Mouse (Mus musculus) cerebellum, adult 2 months (tissue): ENCODE measurements around the gene Asf1b. TPM values are rescaled to one million over a fixed set of nuclear protein-coding genes. Genes with fewer than 3 reads are reported as not detected.

Experiments used
- DNase-seq, 2 experiments: peaks; one replicate each; pipeline ENCODE4 v3.0.0; 2021
- H3K27ac ChIP-seq: fragments of 200-500 bp; 2 replicates; pipeline ENCODE4 v1.5.1; 2012; ENCODE audit warnings: low read length, control low read depth, inconsistent platforms; ENCODE audit not compliant: insufficient read depth
- H3K27me3 ChIP-seq: fragments of 200-500 bp; 2 replicates; pipeline ENCODE4 v1.6.1; 2012; ENCODE audit warnings: inconsistent platforms, mild to moderate bottlenecking, low read length, moderate library complexity; ENCODE audit not compliant: control insufficient read depth, insufficient read depth
- H3K4me1 ChIP-seq: fragments of 200-500 bp; 2 replicates; pipeline ENCODE4 v1.6.1; 2011; ENCODE audit warnings: low read length; ENCODE audit not compliant: control insufficient read depth, insufficient read depth
- H3K4me3 ChIP-seq: fragments of 200-500 bp; replicated peaks from 2 replicates; pipeline ENCODE3; 2011; ENCODE audit warnings: mild to moderate bottlenecking, low read depth, low read length, control low read depth; ENCODE audit not compliant: insufficient read depth
- CTCF ChIP-seq: fragments of 200-500 bp; IDR thresholded peaks from 2 replicates; pipeline ENCODE4 v1.5.1; 2011; ENCODE audit warnings: low read depth, mild to moderate bottlenecking, control low read depth, low read length, moderate library complexity, borderline replicate concordance; ENCODE audit not compliant: insufficient read depth
- POLR2A ChIP-seq: fragments of 200-500 bp; IDR thresholded peaks from 2 replicates; pipeline ENCODE4 v1.6.1; 2011; ENCODE audit warnings: low read length, control low read depth, borderline replicate concordance; ENCODE audit not compliant: insufficient read depth
- WGBS: fragments of 180-500 bp; shearing (Covaris S2); methylation state at CpG from one replicate; pipeline ENCODE4 v1.1.7; 2018; 5-methylcytosine and 5-hydroxymethylcytosine counted together
- polyA plus RNA-seq: library from polyadenylated mRNA; depleted of rRNA; stranded (reverse); fragments of >200 nt; gene quantifications from 2 replicates; pipeline ENCODE4 v1.2.3, GENCODE M21; 2012; rRNA removed

Asf1b gene
- polyA plus RNA-seq: 2.0 and 2.5 TPM in 2 replicates

GRCm38 (mm10) chr8:83955106-83955957 lies at the start of gene Asf1b, which contains the start of gene Gm10644:
Asf1b (plus strand) TSS chr8:83955507.
Gm10644 (minus strand) TSS chr8:83955205.
- peak; percentile 98 to 100 for DNase-seq
- 1% methylated on average over 75 of the region's 75 CpGs for WGBS
- no peak within 1 kb of the TSS for H3K27ac ChIP-seq
- peak within 1 kb of the TSS; percentile 67 for H3K4me3 ChIP-seq
- no peaks in the 10 kb centered on the region for H3K27me3 ChIP-seq
- TF ChIP-seq CTCF (peak; percentile 82), POLR2A (no peak)
- H3K4me1 ChIP-seq: no peaks in the 10 kb centered on the region

- Histone ChIP-seq H3K4me3 (peak overlapping the region; percentile 8), H3K27me3 (no peaks in the 10 kb centered on the region), H3K27ac (0 out of 2 replicates have a peak overlapping the region, but pooled peaks have one; percentile 11), H3K4me1 (peaks cover 72% of the 10 kb centered on the region)
- TF ChIP-seq CTCF (no peak), POLR2A (no peak)
- no peak for DNase-seq
- 3% methylated on average over 6 of the region's 6 CpGs for WGBS
These were observed 46.7 kb upstream of the Asf1b start for GRCm38 (mm10) chr8:83908583-83908982.

GRCm38 (mm10) chr8:83909311-83909710 lies 46.0 kb upstream of the Asf1b start:
- Histone ChIP-seq H3K4me3 (no peak overlapping the region), H3K4me1 (peaks cover 72% of the 10 kb centered on the region), H3K27ac (no peak overlapping the region), H3K27me3 (no peaks in the 10 kb centered on the region)
- no peak for TF ChIP-seq CTCF
- DNase-seq: no peak
- WGBS: 27% methylated on average over 8 of the region's 8 CpGs

GRCm38 (mm10) chr8:83911809-83912731 lies 43.2 kb upstream of the Asf1b start:
- TF ChIP-seq POLR2A (no peak), CTCF (no peak)
- Histone ChIP-seq H3K4me1 (peaks cover 77% of the 10 kb centered on the region), H3K27ac (no peak overlapping the region), H3K27me3 (no peaks in the 10 kb centered on the region), H3K4me3 (no peak overlapping the region)
- WGBS: 39% methylated on average over 5 of the region's 5 CpGs
- DNase-seq: no peak

GRCm38 (mm10) chr8:83914232-83914631 lies 41.1 kb upstream of the Asf1b start:
- no peak for TF ChIP-seq CTCF
- TF ChIP-seq POLR2A: no peak
- peaks cover 71% of the 10 kb centered on the region for H3K4me1 ChIP-seq
- WGBS: 46% methylated on average over 3 of the region's 3 CpGs
- H3K27ac ChIP-seq: no peak overlapping the region
- no peaks in the 10 kb centered on the region for H3K27me3 ChIP-seq
- H3K4me3 ChIP-seq: no peak overlapping the region
- DNase-seq: no peak

GRCm38 (mm10) chr8:83914860-83915259 lies 40.4 kb upstream of the Asf1b start:
- H3K27ac ChIP-seq: peak overlapping the region; percentile 97
- peak; percentile 46 to 54 for DNase-seq
- 17% methylated on average over 5 of the region's 5 CpGs for WGBS

GRCm38 (mm10) chr8:83916015-83916414 lies 39.3 kb upstream of the Asf1b start:
- DNase-seq: peak; percentile 59 to 75
- Histone ChIP-seq H3K27me3 (no peaks in the 10 kb centered on the region), H3K4me1 (peaks cover 56% of the 10 kb centered on the region), H3K4me3 (peak overlapping the region; percentile 58), H3K27ac (peak overlapping the region; percentile 97)
- 8% methylated on average over 5 of the region's 5 CpGs for whole genome bisulfite sequencing
- TF ChIP-seq CTCF: no peak
- TF ChIP-seq POLR2A: no peak

More at GRCm38 (mm10) chr8:83914860-83915259, 40.4 kb upstream of the Asf1b start:
- Histone ChIP-seq H3K27me3 (no peaks in the 10 kb centered on the region), H3K4me3 (peak overlapping the region; percentile 15), H3K4me1 (peaks cover 65% of the 10 kb centered on the region)
- no peak for TF ChIP-seq CTCF
- TF ChIP-seq POLR2A: no peak
